Mouse (Mus musculus) heart, embryonic 12.5 days (tissue): Measurements from ENCODE around the gene Acvr2b. TPM values are rescaled to one million over a fixed set of nuclear protein-coding genes. Genes with fewer than 3 reads are reported as not detected.

ENCODE experiments used
- ATAC-seq: fragments of 200-750 bp; cut with Nextera tagmentation; 2 replicates; pipeline ENCODE4 v1.8.0; 2017; ENCODE audit warnings: moderate TSS enrichment, moderate library complexity; ENCODE audit not compliant: insufficient number of reproducible peaks, low FRiP score
- H3K27ac ChIP-seq: fragments of 300-500 bp; sonication (generic); 2 replicates; pipeline ENCODE4 v1.5.1; 2016; ENCODE audit warnings: mild to moderate bottlenecking, moderate library complexity; ENCODE audit not compliant: poor library complexity, severe bottlenecking
- H3K27me3 ChIP-seq: fragments of 300-500 bp; sonication (generic); replicated peaks from 2 replicates; pipeline ENCODE4 v1.6.1; 2016; ENCODE audit warnings: mild to moderate bottlenecking, moderate library complexity
- H3K36me3 ChIP-seq: fragments of 300-500 bp; sonication (generic); 2 replicates; pipeline ENCODE4 v1.6.1; 2016; ENCODE audit warnings: mild to moderate bottlenecking, moderate library complexity
- H3K4me1 ChIP-seq: fragments of 300-500 bp; sonication (generic); replicated peaks from 2 replicates; pipeline ENCODE4 v1.6.1; 2016; ENCODE audit warnings: mild to moderate bottlenecking
- H3K4me2 ChIP-seq: fragments of 300-500 bp; sonication (generic); 2 replicates; pipeline ENCODE4 v1.6.1; 2016; ENCODE audit warnings: mild to moderate bottlenecking, moderate library complexity
- H3K4me3 ChIP-seq: fragments of 300-500 bp; sonication (generic); 2 replicates; pipeline ENCODE4 v1.5.1; 2016; ENCODE audit warnings: mild to moderate bottlenecking
- H3K9ac ChIP-seq: fragments of 300-500 bp; sonication (generic); 2 replicates; pipeline ENCODE4 v1.6.1; 2016; ENCODE audit warnings: mild to moderate bottlenecking, moderate library complexity
- H3K9me3 ChIP-seq: fragments of 300-500 bp; sonication (generic); replicated peaks from 2 replicates; pipeline ENCODE4 v1.6.1; 2016; ENCODE audit warnings: mild to moderate bottlenecking, moderate library complexity
- WGBS: fragments of 180-500 bp; shearing (Covaris S2); methylation state at CpG from one replicate; pipeline ENCODE4 v1.1.7; 2016; 5-methylcytosine and 5-hydroxymethylcytosine counted together
- polyA plus RNA-seq: library from polyadenylated mRNA; unstranded; fragments of >200 nt; fragmentation: Nextera tagmentation; extraction: Ambion mirVana; gene quantifications from 2 replicates; pipeline ENCODE4 v1.2.1, GENCODE M21; 2016

The Acvr2b gene
- polyA plus RNA-seq, 1 experiment from 2014 or later = 28.9 TPM

GRCm38 (mm10) chr9:119375008-119375407 lies 26.9 kb upstream of the Acvr2b start:
- Histone ChIP-seq H3K36me3 (peaks cover 8% of the 10 kb centered on the region; the same call in 1 of the 2 replicates), H3K27ac (no peak overlapping the region), H3K4me2 (no peak overlapping the region), H3K4me3 (no peak overlapping the region), H3K27me3 (no peaks in the 10 kb centered on the region), H3K9me3 (no peaks in the 10 kb centered on the region), H3K9ac (no peak overlapping the region), H3K4me1 (no peaks in the 10 kb centered on the region)
- 71% methylated on average over 3 of the region's 3 CpGs for WGBS
- ATAC-seq = no peak

- no peaks in the 10 kb centered on the region for H3K27me3 ChIP-seq
- no peak for ATAC-seq
- H3K4me2 ChIP-seq = no peak overlapping the region
- no peaks in the 10 kb centered on the region for H3K9me3 ChIP-seq
- H3K36me3 ChIP-seq = peaks cover 8% of the 10 kb centered on the region; the same call in 1 of the 2 replicates
- no peak overlapping the region for H3K4me3 ChIP-seq
- no peaks in the 10 kb centered on the region for H3K4me1 ChIP-seq
- 61% methylated on average over 6 of the region's 6 CpGs for WGBS
- H3K27ac ChIP-seq = no peak overlapping the region
- H3K9ac ChIP-seq = no peak overlapping the region
Measured at GRCm38 (mm10) chr9:119375556-119375955, 26.4 kb upstream of the Acvr2b start.

GRCm38 (mm10) chr9:119378231-119378630 lies 23.7 kb upstream of the Acvr2b start:
- Histone ChIP-seq H3K4me2 (no peak overlapping the region), H3K4me1 (peaks cover 6% of the 10 kb centered on the region), H3K9ac (no peak overlapping the region), H3K4me3 (no peak overlapping the region), H3K36me3 (peaks cover 8% of the 10 kb centered on the region; the same call in 1 of the 2 replicates), H3K9me3 (no peaks in the 10 kb centered on the region), H3K27ac (no peak overlapping the region), H3K27me3 (no peaks in the 10 kb centered on the region)
- ATAC-seq = no peak
- 85% methylated on average over 4 of the region's 4 CpGs for WGBS

- Histone ChIP-seq H3K36me3 (peaks cover 8% of the 10 kb centered on the region; the same call in 1 of the 2 replicates), H3K27me3 (no peaks in the 10 kb centered on the region), H3K27ac (no peak overlapping the region), H3K9ac (no peak overlapping the region), H3K4me2 (no peak overlapping the region), H3K4me1 (peaks cover 6% of the 10 kb centered on the region), H3K4me3 (no peak overlapping the region), H3K9me3 (no peaks in the 10 kb centered on the region; the same call in 1 of the 2 replicates)
- 49% methylated on average over 6 of the region's 6 CpGs for WGBS
- ATAC-seq = no peak
Measured at GRCm38 (mm10) chr9:119382603-119383002, 19.3 kb upstream of the Acvr2b start.

GRCm38 (mm10) chr9:119388956-119389355 lies 13.0 kb upstream of the Acvr2b start:
- Histone ChIP-seq H3K9me3 (no peaks in the 10 kb centered on the region; the same call in 1 of the 2 replicates), H3K4me3 (no peak overlapping the region), H3K27me3 (no peaks in the 10 kb centered on the region), H3K9ac (no peak overlapping the region), H3K4me2 (no peak overlapping the region), H3K36me3 (no peaks in the 10 kb centered on the region), H3K27ac (no peak overlapping the region), H3K4me1 (no peaks in the 10 kb centered on the region)
- WGBS = 46% methylated on average over 5 of the region's 5 CpGs
- ATAC-seq = no peak

GRCm38 (mm10) chr9:119390214-119390613 lies 11.7 kb upstream of the Acvr2b start:
- no peaks in the 10 kb centered on the region for H3K27me3 ChIP-seq
- no peak overlapping the region for H3K4me2 ChIP-seq
- no peaks in the 10 kb centered on the region for H3K4me1 ChIP-seq
- no peak for ATAC-seq
- H3K9ac ChIP-seq = no peak overlapping the region
- H3K4me3 ChIP-seq = no peak overlapping the region
- no peaks in the 10 kb centered on the region; the same call in 1 of the 2 replicates for H3K9me3 ChIP-seq
- 83% methylated on average over 2 of the region's 2 CpGs for WGBS
- no peak overlapping the region for H3K27ac ChIP-seq
- no peaks in the 10 kb centered on the region for H3K36me3 ChIP-seq

- Histone ChIP-seq H3K27me3 (no peaks in the 10 kb centered on the region), H3K4me1 (no peaks in the 10 kb centered on the region), H3K4me2 (no peak overlapping the region), H3K27ac (no peak overlapping the region), H3K9ac (no peak overlapping the region), H3K36me3 (no peaks in the 10 kb centered on the region), H3K9me3 (no peaks in the 10 kb centered on the region), H3K4me3 (no peak overlapping the region)
- WGBS = 78% methylated on average over 1 of the region's 1 CpGs
- no peak for ATAC-seq
Measured at GRCm38 (mm10) chr9:119394808-119395207, 7.1 kb upstream of the Acvr2b start.

GRCm38 (mm10) chr9:119401351-119401750 lies 567 bp upstream of the Acvr2b start:
- no peak overlapping the region for H3K27ac ChIP-seq
- 0 out of 2 replicates have a peak, but pooled peaks have one; percentile 2 for ATAC-seq
- peak overlapping the region; percentile 85 for H3K4me3 ChIP-seq
- H3K9ac ChIP-seq = peak overlapping the region; percentile 71
- no peaks in the 10 kb centered on the region for H3K9me3 ChIP-seq
- 5% methylated on average over 7 of the region's 7 CpGs for WGBS
- H3K36me3 ChIP-seq = no peaks in the 10 kb centered on the region
- peaks cover 27% of the 10 kb centered on the region for H3K4me1 ChIP-seq
- no peaks in the 10 kb centered on the region for H3K27me3 ChIP-seq
- peak overlapping the region; percentile 95 for H3K4me2 ChIP-seq

GRCm38 (mm10) chr9:119402253-119403235 lies 626 bp downstream of the Acvr2b start:
- Histone ChIP-seq H3K4me3 (peak overlapping the region; percentile 85), H3K9ac (peak overlapping the region; percentile 94), H3K27me3 (no peaks in the 10 kb centered on the region), H3K27ac (peak overlapping the region; percentile 93), H3K4me1 (peaks cover 28% of the 10 kb centered on the region), H3K9me3 (no peaks in the 10 kb centered on the region), H3K4me2 (peak overlapping the region; percentile 95), H3K36me3 (peaks cover 3% of the 10 kb centered on the region; the same call in 1 of the 2 replicates)
- under 1% methylated on average over 115 of the region's 127 CpGs for WGBS
- peak; percentile 37 for ATAC-seq

- Histone ChIP-seq H3K36me3 (peaks cover 3% of the 10 kb centered on the region; the same call in 1 of the 2 replicates), H3K4me1 (peaks cover 35% of the 10 kb centered on the region), H3K4me2 (peak overlapping the region; percentile 95), H3K9me3 (no peaks in the 10 kb centered on the region), H3K9ac (peak overlapping the region; percentile 94), H3K4me3 (peak overlapping the region; percentile 85), H3K27me3 (no peaks in the 10 kb centered on the region), H3K27ac (peak overlapping the region; percentile 93)
- WGBS = under 1% methylated on average over 26 of the region's 26 CpGs
- ATAC-seq = peak; percentile 49
Measured at GRCm38 (mm10) chr9:119403236-119403641, 1.3 kb downstream of the Acvr2b start.

- peak overlapping the region; percentile 95 for H3K4me2 ChIP-seq
- H3K36me3 ChIP-seq = peaks cover 3% of the 10 kb centered on the region; the same call in 1 of the 2 replicates
- WGBS = 80% methylated on average over 5 of the region's 5 CpGs
- peaks cover 44% of the 10 kb centered on the region for H3K4me1 ChIP-seq
- H3K9me3 ChIP-seq = no peaks in the 10 kb centered on the region
- peak overlapping the region; percentile 94; the same call in 1 of the 2 replicates for H3K9ac ChIP-seq
- no peak overlapping the region for H3K27ac ChIP-seq
- no peaks in the 10 kb centered on the region for H3K27me3 ChIP-seq
- ATAC-seq = no peak
- H3K4me3 ChIP-seq = peak overlapping the region; percentile 85; the same call in 1 of the 2 replicates
Measured at GRCm38 (mm10) chr9:119404090-119404489, 2.2 kb downstream of the Acvr2b start.
